Mouse (Mus musculus) cerebellum, postnatal 14 days (tissue): ENCODE measurements at regions not wholly inside any gene's neighbourhood (a gene's known extent, or its start where the extent isn't known, plus 50 kb on each side); places are given as distances from the start of the nearest gene placed in this dataset.
A peak's percentile ranks its signal among the peaks of the same experiment; 100 is the strongest.

Experiments used
- DNase-seq, 2 experiments: peaks; one replicate each; pipeline ENCODE4 v3.0.0; 2021; ENCODE audit warnings: mixed read lengths in 2 of 2

GRCm38 (mm10) chr13:84565644-84566532 is 343.8 kb downstream of the Tmem161b start:
- peak; percentile 49 to 65 for DNase-seq

GRCm38 (mm10) chr13:84566533-84566832 is 344.4 kb downstream of the Tmem161b start:
- DNase-seq, result peak; percentile 34 to 59

- DNase-seq, result peak; percentile 40 to 58
Measured at GRCm38 (mm10) chr13:84569371-84569770, 347.3 kb downstream of the Tmem161b start.

GRCm38 (mm10) chr13:84570206-84570605 is 348.1 kb downstream of the Tmem161b start:
- peak; percentile 41 to 52 for DNase-seq

GRCm38 (mm10) chr13:84570984-84571844 is 349.1 kb downstream of the Tmem161b start:
- peak; percentile 92 to 95 for DNase-seq

- DNase-seq, result peak in 1 of 2 experiments; percentile 18
Measured at GRCm38 (mm10) chr13:84571845-84572193, 349.7 kb downstream of the Tmem161b start.

- DNase-seq, result no peak
Measured at GRCm38 (mm10) chr13:84572231-84572630, 350.1 kb downstream of the Tmem161b start.

- DNase-seq, result no peak
Measured at GRCm38 (mm10) chr13:84596585-84597142, 374.6 kb downstream of the Tmem161b start.

GRCm38 (mm10) chr13:84602612-84603011 is 380.5 kb downstream of the Tmem161b start:
- no peak for DNase-seq

- no peak for DNase-seq
Measured at GRCm38 (mm10) chr13:84612497-84612896, 390.4 kb downstream of the Tmem161b start.

GRCm38 (mm10) chr13:84613004-84613403 is 390.9 kb downstream of the Tmem161b start:
- DNase-seq, result peak; percentile 45 to 51

- DNase-seq, result peak; percentile 48 to 54
Measured at GRCm38 (mm10) chr13:84624691-84625090, 402.6 kb downstream of the Tmem161b start.

- no peak for DNase-seq
Measured at GRCm38 (mm10) chr13:84625527-84625926, 403.4 kb downstream of the Tmem161b start.

- DNase-seq, result no peak
Measured at GRCm38 (mm10) chr13:84625927-84626326, 403.8 kb downstream of the Tmem161b start.

GRCm38 (mm10) chr13:84626397-84626796 is 404.3 kb downstream of the Tmem161b start:
- DNase-seq, result peak; percentile 11 to 35

GRCm38 (mm10) chr13:84630686-84631085 is 408.6 kb downstream of the Tmem161b start:
- no peak for DNase-seq

- DNase-seq, result no peak
Measured at GRCm38 (mm10) chr13:84632493-84632892, 410.4 kb downstream of the Tmem161b start.

- DNase-seq, result no peak
Measured at GRCm38 (mm10) chr13:84636831-84637230, 414.7 kb downstream of the Tmem161b start.

- peak in 1 of 2 experiments; percentile 32 for DNase-seq
Measured at GRCm38 (mm10) chr13:84637606-84638005, 415.5 kb downstream of the Tmem161b start.

- no peak for DNase-seq
Measured at GRCm38 (mm10) chr13:84638401-84638934, 416.4 kb downstream of the Tmem161b start.

- no peak for DNase-seq
Measured at GRCm38 (mm10) chr13:84639087-84640022, 417.3 kb downstream of the Tmem161b start.

- no peak for DNase-seq
Measured at GRCm38 (mm10) chr13:84644024-84644423, 421.9 kb downstream of the Tmem161b start.
